Mouse (Mus musculus) forebrain, embryonic 14.5 days (tissue): ENCODE data around the gene Calm3. TPM values are rescaled to one million over a fixed set of nuclear protein-coding genes. Genes with fewer than 3 reads are reported as not detected.

ENCODE experiments used
- ATAC-seq: fragments of 200-750 bp; cut with Nextera tagmentation; 2 replicates; pipeline ENCODE4 v1.8.0; 2017; ENCODE audit warnings: mild to moderate bottlenecking, moderate library complexity
- DNase-seq: peaks from one replicate; pipeline ENCODE4 v3.0.0-alpha.2; 2015; ENCODE audit warnings: low spot score
- H3K27ac ChIP-seq: fragments of 300-500 bp; sonication (generic); 2 replicates; pipeline ENCODE4 v1.5.1; 2014; ENCODE audit warnings: low read depth, mild to moderate bottlenecking, control low read depth, low read length, moderate library complexity
- H3K27me3 ChIP-seq: fragments of 300-500 bp; sonication (generic); replicated peaks from 2 replicates; pipeline ENCODE4 v1.6.1; 2014; ENCODE audit warnings: low read length, control low read depth, mixed read lengths; ENCODE audit not compliant: control insufficient read depth, insufficient read depth
- H3K36me3 ChIP-seq: fragments of 300-500 bp; sonication (generic); 2 replicates; pipeline ENCODE4 v1.6.1; 2014; ENCODE audit warnings: low read length, control low read depth; ENCODE audit not compliant: control insufficient read depth, insufficient read depth
- H3K4me1 ChIP-seq: fragments of 300-500 bp; sonication (generic); 2 replicates; pipeline ENCODE4 v1.6.1; 2014; ENCODE audit warnings: antibody characterized with exemption, low read length, control low read depth; ENCODE audit not compliant: control insufficient read depth, insufficient read depth
- H3K4me2 ChIP-seq: fragments of 300-500 bp; sonication (generic); 2 replicates; pipeline ENCODE4 v1.6.1; 2014; ENCODE audit warnings: mild to moderate bottlenecking, control low read depth, low read length
- H3K4me3 ChIP-seq: fragments of 300-500 bp; sonication (generic); 2 replicates; pipeline ENCODE4 v1.5.1; 2014; ENCODE audit warnings: low read depth, low read length, control low read depth
- H3K9ac ChIP-seq: fragments of 300-500 bp; sonication (generic); 2 replicates; pipeline ENCODE4 v1.6.1; 2014; ENCODE audit warnings: mild to moderate bottlenecking, low read length, control low read depth, moderate library complexity
- H3K9me3 ChIP-seq: fragments of 300-500 bp; sonication (generic); replicated peaks from 2 replicates; pipeline ENCODE4 v1.6.1; 2016; ENCODE audit warnings: low read length, control low read depth, mixed read lengths; ENCODE audit not compliant: control insufficient read depth
- WGBS: fragments of 180-500 bp; shearing (Covaris S2); extraction: QIAGEN DNeasy Blood & Tissue Kit; methylation state at CpG from one replicate; pipeline ENCODE4 v1.1.7; 2014; 5-methylcytosine and 5-hydroxymethylcytosine counted together
- polyA plus RNA-seq: library from polyadenylated mRNA; unstranded; fragments of >200 nt; fragmentation: Nextera tagmentation; extraction: Ambion mirVana; gene quantifications from 2 replicates; pipeline ENCODE4 v1.2.1, GENCODE M21; 2014

Calm3 gene
- polyA plus RNA-seq, 1 experiment from 2014 or later, result 473 TPM

GRCm38 (mm10) chr7:16950861-16951635 lies 27.1 kb upstream of the Calm3 start:
- peaks cover 31% of the 10 kb centered on the region for H3K4me1 ChIP-seq
- H3K9ac ChIP-seq, result no peak overlapping the region
- peak; percentile 69 for ATAC-seq
- peaks cover 6% of the 10 kb centered on the region for H3K27me3 ChIP-seq
- H3K9me3 ChIP-seq, result no peaks in the 10 kb centered on the region
- no peak overlapping the region for H3K4me3 ChIP-seq
- no peaks in the 10 kb centered on the region for H3K36me3 ChIP-seq
- peak; percentile 88 for DNase-seq
- H3K27ac ChIP-seq, result 0 out of 2 replicates have a peak overlapping the region, but pooled peaks have one; percentile 21
- WGBS, result 26% methylated on average over 18 of the region's 18 CpGs
- H3K4me2 ChIP-seq, result no peak overlapping the region

DNA sequence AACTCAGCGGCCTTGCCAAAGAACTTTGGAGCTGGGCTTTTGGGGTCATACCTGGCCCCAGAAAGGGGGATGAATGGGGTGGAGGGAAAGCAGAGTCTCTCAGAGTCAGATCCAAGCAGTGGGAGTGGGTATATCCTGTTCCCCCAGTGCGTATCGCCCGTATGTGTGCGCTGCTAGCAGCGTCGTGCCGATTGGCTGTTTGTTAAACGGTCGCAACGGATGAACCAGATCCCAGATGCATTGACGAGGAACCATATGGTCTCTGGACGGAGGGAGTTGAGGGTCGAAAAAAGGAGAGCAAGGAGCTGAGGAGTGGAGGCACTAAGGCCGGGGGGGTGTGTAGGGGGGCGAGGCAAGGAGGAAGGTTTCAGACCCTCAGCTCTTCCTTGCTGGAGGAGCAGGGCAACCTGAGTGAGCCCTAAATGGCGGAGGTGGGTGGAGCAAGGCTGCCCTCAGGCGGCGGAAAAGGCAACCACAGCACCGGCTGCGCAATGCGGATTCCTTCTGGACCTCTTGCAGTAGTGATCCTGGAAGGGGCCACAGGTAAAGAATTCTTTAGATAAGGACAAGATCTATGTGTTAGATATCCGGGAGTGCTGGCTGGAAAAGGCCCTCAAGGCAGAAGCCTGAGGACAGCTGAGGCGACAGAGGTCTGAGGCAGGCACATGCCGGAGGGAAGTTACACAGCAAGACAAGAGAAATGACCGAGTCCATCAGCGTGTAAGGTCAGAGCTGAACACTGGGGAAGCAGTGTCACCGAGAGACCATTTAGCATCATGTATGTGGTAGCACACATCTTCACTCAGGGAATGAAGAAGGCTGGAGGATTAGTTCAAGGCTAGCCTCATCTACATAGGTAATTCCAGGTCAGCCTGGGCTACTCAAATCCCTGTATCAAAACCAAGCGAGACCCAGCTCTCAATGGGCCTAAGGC lies 26.3 kb upstream of the Calm3 start:
- peak; percentile 60 for ATAC-seq
- 13% methylated on average over 29 of the region's 29 CpGs for WGBS
- peaks cover 34% of the 10 kb centered on the region for H3K4me1 ChIP-seq

DNA sequence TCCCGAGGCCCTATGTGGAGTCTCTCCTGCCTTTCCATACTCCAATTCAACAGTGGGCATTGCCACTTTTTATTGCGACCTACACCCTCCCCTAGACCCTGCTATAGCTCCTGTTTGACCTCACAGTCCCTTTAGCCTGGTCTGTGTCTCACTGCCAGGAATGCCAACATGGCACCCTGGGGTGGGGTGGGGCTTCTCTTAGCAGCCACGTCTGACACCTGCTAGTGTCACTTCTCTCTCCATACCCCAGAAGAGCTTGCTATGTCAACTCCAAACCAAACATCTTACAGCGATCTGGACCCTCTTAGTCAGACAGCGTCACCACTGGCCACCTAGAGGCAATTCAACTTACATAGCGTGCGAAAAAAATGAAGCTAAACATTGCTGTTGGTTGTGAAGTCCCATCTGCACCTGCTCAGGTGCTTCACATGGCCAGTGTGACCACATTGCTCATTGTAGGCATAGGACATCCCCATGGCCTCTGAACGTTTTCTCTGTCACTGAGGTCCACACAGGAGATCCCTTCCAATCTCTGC lies 25.1 kb upstream of the Calm3 start:
- Histone ChIP-seq H3K36me3 (no peaks in the 10 kb centered on the region), H3K4me2 (peak overlapping the region; percentile 79), H3K4me3 (0 out of 2 replicates have a peak overlapping the region, but pooled peaks have one; percentile 3), H3K9me3 (no peaks in the 10 kb centered on the region), H3K27ac (no peak overlapping the region; the same call in 1 of the 2 replicates), H3K27me3 (peaks cover 8% of the 10 kb centered on the region), H3K4me1 (peaks cover 37% of the 10 kb centered on the region), H3K9ac (peak overlapping the region; percentile 56; the same call in 1 of the 2 replicates)
- DNase-seq, result no peak
- WGBS, result 54% methylated on average over 8 of the region's 8 CpGs
- no peak for ATAC-seq

More for the DNA sequence above, 26.3 kb upstream of the Calm3 start:
- DNase-seq, result peak; percentile 86
- peak overlapping the region; percentile 79 for H3K4me2 ChIP-seq
- no peaks in the 10 kb centered on the region for H3K36me3 ChIP-seq
- peak overlapping the region; percentile 24 for H3K4me3 ChIP-seq
- H3K9ac ChIP-seq, result peak overlapping the region; percentile 56
- H3K9me3 ChIP-seq, result no peaks in the 10 kb centered on the region
- H3K27ac ChIP-seq, result peak overlapping the region; percentile 54
- peaks cover 8% of the 10 kb centered on the region for H3K27me3 ChIP-seq

DNA sequence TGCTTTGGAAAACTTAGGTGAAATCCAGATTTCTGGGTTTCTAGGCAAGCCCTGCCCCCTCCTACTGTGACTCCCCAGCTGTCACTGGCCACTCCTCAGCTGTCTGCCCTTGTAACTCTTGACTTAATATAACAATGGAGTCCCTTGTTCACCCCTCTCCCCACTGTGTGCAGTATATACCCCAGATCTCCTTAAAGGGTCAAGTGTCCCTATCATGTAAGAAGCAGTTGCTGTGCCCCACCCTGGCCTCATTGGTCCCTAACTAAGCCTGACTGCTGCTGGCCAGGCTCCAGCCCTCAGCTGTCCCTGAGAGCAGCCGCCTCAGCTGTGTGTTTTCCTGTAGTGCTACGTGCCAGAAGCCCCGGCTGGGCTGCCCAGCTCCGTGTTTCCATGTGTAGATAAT lies 24.0 kb upstream of the Calm3 start:
- H3K9ac ChIP-seq, result peak overlapping the region; percentile 96
- no peak; the same call in 1 of the 2 replicates for ATAC-seq
- peak overlapping the region; percentile 79 for H3K4me2 ChIP-seq
- WGBS, result 4% methylated on average over 4 of the region's 4 CpGs
- H3K4me1 ChIP-seq, result peaks cover 44% of the 10 kb centered on the region
- DNase-seq, result peak; percentile 63
- H3K27me3 ChIP-seq, result peaks cover 8% of the 10 kb centered on the region
- no peaks in the 10 kb centered on the region for H3K9me3 ChIP-seq
- H3K27ac ChIP-seq, result peak overlapping the region; percentile 78
- no peaks in the 10 kb centered on the region for H3K36me3 ChIP-seq
- H3K4me3 ChIP-seq, result peak overlapping the region; percentile 71

DNA sequence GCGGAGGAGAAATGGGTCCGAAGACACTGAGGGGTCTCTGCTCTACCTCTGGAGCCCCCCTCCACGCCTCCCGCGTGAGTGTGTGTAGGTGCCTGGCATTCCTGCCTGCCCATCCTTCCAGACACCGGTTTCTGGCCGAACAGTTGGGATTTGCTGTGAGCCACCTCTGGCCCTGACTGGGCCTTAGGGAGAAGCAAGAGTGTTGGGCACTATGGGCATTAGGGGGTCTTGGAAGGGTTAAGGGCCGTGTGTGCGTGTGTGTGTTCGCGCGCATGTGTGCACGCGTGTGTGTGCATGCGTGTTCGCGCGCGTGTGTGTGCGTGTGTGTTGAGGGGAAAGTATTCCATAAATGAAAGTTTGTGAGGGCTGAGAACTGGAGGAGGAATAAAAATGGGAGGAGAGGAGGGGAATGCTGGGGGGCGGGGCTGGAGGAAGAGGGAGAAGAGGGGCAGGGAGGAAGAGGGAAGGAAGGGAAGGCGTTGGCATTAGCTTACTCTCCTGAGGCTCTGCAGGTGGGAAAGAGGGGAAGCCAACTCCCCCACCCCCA lies 23.5 kb upstream of the Calm3 start:
- Histone ChIP-seq H3K27ac (peak overlapping the region; percentile 78), H3K9me3 (no peaks in the 10 kb centered on the region), H3K4me1 (peaks cover 44% of the 10 kb centered on the region), H3K9ac (peak overlapping the region; percentile 96), H3K4me3 (peak overlapping the region; percentile 71), H3K27me3 (peaks cover 8% of the 10 kb centered on the region), H3K36me3 (no peaks in the 10 kb centered on the region), H3K4me2 (peak overlapping the region; percentile 79)
- ATAC-seq, result no peak
- DNase-seq, result no peak
- WGBS, result 23% methylated on average over 21 of the region's 22 CpGs

GRCm38 (mm10) chr7:16946441-16947348 lies 22.8 kb upstream of the Calm3 start:
- DNase-seq (no peak), ATAC-seq (no peak)
- H3K4me3 ChIP-seq, result peak overlapping the region; percentile 71
- no peaks in the 10 kb centered on the region for H3K36me3 ChIP-seq
- no peaks in the 10 kb centered on the region for H3K9me3 ChIP-seq
- H3K27ac ChIP-seq, result peak overlapping the region; percentile 78
- peaks cover 44% of the 10 kb centered on the region for H3K4me1 ChIP-seq
- peaks cover 8% of the 10 kb centered on the region for H3K27me3 ChIP-seq
- H3K4me2 ChIP-seq, result peak overlapping the region; percentile 79
- peak overlapping the region; percentile 96 for H3K9ac ChIP-seq
- WGBS, result 2% methylated on average over 53 of the region's 53 CpGs

DNA sequence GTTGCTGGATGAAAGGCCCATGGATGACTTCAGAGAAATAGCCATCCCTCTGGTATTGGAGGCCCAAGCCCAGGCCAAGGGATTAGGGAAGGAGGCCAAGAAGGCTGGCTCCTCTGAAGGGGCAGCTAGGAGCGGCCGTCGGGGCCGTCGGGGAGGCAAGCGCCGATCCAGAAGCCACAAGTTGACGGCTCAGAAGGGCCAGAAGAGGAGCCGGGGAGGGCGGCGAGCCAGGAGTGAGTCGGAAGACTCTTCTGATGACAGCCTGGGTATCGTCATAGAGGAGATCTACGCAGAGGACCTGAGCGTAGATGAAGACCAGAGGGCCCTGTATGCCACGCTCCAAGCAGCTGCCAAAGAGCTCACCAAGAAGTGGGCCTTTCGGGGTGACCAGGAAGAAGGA lies 21.5 kb upstream of the Calm3 start:
- Histone ChIP-seq H3K27me3 (peaks cover 8% of the 10 kb centered on the region), H3K27ac (peak overlapping the region; percentile 94), H3K9ac (peak overlapping the region; percentile 96), H3K36me3 (no peaks in the 10 kb centered on the region), H3K4me1 (peaks cover 46% of the 10 kb centered on the region), H3K4me3 (peak overlapping the region; percentile 71), H3K4me2 (peak overlapping the region; percentile 79), H3K9me3 (no peaks in the 10 kb centered on the region)
- 14% methylated on average over 17 of the region's 17 CpGs for WGBS
- DNase-seq, result no peak
- ATAC-seq, result no peak
